Mouse (Mus musculus): ENCODE measurements around the gene Cd59b. TPM values are rescaled to one million over a fixed set of nuclear protein-coding genes. Genes with fewer than 3 reads are reported as not detected.
"Not testable (repeated sequence)": the region's sequence is repeated elsewhere in the genome, so short reads cannot be mapped to it uniquely, and the experiment has no call there.

Gene Cd59b
- total RNA-seq, 2 experiments from 2014 or later: not detected

DNA sequence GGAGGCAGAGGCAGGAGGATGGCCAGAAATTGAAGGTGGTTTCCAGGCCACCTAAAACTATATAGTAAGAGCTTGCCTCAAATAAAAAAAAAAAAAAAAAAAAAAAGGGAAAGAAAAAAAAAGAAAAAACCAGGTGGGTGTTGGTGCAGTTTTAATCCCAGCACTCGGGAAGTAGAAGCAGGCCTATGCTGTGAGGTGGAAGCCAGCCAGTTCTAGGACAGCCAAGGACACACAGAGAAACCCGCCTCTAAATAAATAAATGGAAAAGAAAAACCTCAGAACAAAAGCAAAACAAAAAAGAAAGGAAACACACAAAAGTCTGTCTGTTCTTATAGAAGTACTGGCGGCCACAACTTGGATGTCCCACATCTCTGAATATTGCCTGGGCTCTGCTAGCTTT, 45.2 kb downstream of the Cd59b start:
- no peak for ATAC-seq (ENCODE audit: poor library complexity, severe bottlenecking)

GRCm38 (mm10) chr2:104117173-104117572, 47.5 kb downstream of the Cd59b start:
- ATAC-seq (ENCODE audit: poor library complexity, severe bottlenecking): not testable (repeated sequence)

DNA sequence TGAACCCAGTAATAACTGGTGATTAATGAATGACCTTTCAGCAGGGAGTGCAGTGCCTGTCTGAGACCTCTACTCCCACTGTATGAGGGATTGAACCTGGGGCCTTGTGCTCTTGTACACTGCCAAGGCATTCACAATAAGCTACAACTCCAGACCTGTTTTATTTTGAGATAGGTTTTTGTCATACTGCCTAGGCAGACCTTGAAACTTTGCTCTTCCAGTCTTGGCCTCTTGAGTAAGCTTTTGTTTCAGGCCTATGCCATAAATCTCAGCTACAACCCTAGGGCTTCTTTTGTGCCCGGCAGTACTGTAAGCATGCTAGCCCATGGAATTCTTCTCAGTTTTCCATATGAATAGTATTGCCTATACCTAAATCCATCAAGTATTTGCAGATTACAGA, 49.4 kb downstream of the Cd59b start:
- no peak for ATAC-seq (ENCODE audit: poor library complexity, severe bottlenecking)

DNA sequence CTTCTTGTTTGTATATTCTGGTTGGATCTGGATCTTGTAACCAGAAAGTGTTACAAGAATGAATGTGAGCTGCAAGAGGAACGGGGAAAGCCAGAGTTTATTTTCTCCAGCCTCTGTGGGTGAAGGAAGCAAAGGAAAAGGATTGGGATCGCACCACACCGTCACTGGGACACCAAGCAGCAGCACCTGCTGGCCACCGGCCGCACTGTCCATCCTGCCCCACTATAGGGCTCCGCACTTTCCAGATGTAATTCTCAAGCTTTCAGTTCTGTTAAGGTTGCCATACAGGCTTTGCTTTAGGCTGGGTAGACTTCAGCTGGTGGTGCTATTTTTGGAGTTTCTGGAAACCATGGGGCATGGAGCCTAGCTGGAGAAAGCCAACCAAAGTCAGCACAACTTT, 50.7 kb downstream of the Cd59b start:
- no peak for ATAC-seq (ENCODE audit: poor library complexity, severe bottlenecking)

DNA sequence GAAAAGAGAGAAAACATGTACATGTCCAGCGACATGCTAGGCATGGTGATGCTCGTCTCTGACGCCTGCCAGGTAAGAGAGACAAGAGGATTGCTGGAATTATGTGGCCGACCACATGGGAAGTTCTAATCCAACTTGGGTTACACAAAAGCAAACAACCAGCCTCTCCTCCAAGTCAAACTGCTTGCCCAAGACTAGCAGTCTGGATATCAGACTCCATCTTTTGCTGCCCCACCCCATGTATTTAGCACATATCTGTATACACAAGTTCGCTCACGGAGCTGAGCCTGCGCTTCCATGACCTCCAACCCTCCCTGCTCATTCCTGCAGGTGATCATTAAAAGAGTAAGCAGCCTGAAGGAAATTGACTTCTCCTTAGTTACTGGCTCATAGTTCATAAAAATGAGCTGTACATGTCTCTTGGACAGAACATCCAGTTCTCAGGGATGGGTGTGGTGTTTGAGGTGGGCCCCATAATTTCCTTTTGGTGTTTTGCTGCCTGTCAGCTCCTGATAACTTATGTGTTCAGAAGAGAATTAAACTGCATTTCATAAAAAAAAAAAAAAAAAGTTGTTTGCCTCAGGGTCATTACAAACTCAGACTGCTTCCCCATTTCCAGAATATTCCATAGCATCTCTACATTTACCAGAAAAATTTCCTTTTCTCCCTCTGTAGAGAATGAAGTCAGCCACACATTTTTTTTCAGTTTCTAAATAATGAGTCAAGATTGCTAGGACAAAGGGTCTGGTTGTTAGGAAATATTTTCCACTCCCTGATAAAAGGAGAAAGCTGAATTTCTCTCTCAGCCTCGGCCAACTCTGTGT, 52.2 kb downstream of the Cd59b start:
- ATAC-seq (ENCODE audit: poor library complexity, severe bottlenecking): no peak

- ATAC-seq (ENCODE audit: poor library complexity, severe bottlenecking): peak; percentile 96
Measured at GRCm38 (mm10) chr2:104122505-104123378, 53.1 kb downstream of the Cd59b start, which contains the start of gene A930018P22Rik. Gene A930018P22Rik, plus strand, starts transcription at chr2:104122769.

- ATAC-seq (ENCODE audit: poor library complexity, severe bottlenecking): no peak
Measured at GRCm38 (mm10) chr2:104123540-104123939, 53.9 kb downstream of the Cd59b start.

GRCm38 (mm10) chr2:104124071-104124470, 54.4 kb downstream of the Cd59b start:
- no peak for ATAC-seq (ENCODE audit: poor library complexity, severe bottlenecking)

DNA sequence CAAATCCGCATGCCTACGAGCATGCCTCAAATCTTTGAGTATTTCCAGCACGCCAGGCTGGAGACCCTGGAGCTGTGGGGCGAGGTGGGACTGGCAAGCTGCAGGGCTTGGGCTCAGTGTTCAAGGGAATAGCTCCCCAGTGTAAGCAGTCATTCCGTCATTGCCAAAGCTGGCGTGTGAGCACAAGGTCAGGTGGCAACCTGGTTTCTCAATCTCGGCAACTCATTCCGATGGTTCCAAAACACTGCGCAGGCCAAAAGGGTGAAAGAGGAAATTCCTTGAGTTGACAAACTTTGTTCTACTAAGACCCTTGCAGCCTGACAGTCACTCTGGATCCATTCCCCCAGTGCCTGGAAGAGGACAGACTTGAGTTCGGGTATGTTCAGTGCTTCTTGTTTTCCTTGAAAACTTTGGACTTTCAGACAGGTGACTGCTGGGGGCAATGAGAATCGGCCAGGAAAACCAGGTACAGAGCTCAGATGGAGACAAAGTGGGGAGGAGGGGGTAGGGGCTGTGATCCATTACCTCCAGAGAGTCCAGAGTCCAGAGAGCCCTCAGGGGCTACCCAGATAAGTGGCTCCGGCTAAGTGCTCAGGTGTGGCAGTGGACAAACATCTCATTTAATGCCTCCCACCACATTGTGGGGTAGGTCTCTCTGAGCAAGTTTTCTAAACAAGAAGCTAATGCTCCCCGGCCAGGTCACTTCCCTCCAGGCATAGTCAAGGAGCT, 59.3 kb downstream of the Cd59b start:
- no peak for ATAC-seq (ENCODE audit: poor library complexity, severe bottlenecking)

- ATAC-seq (ENCODE audit: poor library complexity, severe bottlenecking): no peak
Measured at GRCm38 (mm10) chr2:104130165-104130564, 60.5 kb downstream of the Cd59b start.

GRCm38 (mm10) chr2:104130969-104131368, 61.3 kb downstream of the Cd59b start:
- ATAC-seq (ENCODE audit: poor library complexity, severe bottlenecking): 0 out of 2 replicates have a peak, but pooled peaks have one; percentile 38

DNA sequence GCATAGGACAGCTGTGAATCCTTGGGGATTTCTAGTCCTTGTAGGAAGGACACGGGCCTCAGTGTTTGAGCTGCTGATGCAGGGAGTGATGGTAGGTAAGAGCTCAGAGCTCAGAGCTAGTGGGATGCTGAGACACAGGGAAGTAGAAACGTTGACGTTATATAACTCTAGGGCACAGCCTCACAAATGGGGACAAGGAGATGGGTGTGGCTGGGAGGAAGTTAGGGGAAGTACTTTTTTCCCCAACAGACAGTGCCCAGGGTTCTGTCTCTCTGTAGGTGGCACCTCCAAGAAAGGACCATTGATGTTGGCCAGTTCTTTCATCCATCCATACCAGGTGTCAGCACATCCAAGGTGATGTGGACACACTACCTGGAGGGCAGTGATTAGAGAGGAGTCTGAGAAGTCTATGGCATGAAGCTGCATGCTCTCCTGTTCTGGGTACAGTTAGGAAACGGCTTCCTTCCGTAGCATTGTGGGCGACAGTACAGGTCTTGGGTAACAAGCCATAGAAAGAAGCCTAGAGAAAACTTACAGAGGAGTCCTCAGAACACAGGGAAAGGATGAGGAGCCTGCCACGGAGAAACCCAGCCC, 62.7 kb downstream of the Cd59b start:
- peak; percentile 76 for ATAC-seq (ENCODE audit: poor library complexity, severe bottlenecking)

GRCm38 (mm10) chr2:104133042-104133810, 63.6 kb downstream of the Cd59b start:
- no peak for ATAC-seq (ENCODE audit: poor library complexity, severe bottlenecking)

GRCm38 (mm10) chr2:104134150-104135056, 64.8 kb downstream of the Cd59b start:
- ATAC-seq (ENCODE audit: poor library complexity, severe bottlenecking): peak; percentile 65

DNA sequence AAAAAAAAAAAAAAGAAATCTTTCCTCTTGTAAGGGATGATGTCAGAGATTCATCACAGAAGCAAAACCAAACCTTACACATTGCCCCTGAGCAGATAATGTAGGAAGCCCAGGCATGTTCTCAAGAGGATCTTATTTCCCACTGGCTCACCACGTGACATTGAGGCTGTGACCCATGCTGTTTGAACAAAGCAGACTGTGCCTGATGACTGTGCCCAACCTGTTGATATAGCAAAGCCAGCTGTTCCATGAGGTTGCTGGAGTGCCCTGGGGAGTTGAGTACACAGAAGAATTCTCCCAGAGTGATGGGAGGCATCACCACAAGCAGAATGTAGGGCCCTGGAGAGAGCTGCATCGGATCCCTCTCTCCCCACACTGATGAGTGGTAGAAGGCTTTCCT, 66.3 kb downstream of the Cd59b start:
- ATAC-seq (ENCODE audit: poor library complexity, severe bottlenecking): no peak
